Mouse (Mus musculus): ENCODE measurements at regions not wholly inside any gene's neighbourhood (a gene's known extent, or its start where the extent isn't known, plus 50 kb on each side); places are given as distances from the start of the nearest gene placed in this dataset.

DNA sequence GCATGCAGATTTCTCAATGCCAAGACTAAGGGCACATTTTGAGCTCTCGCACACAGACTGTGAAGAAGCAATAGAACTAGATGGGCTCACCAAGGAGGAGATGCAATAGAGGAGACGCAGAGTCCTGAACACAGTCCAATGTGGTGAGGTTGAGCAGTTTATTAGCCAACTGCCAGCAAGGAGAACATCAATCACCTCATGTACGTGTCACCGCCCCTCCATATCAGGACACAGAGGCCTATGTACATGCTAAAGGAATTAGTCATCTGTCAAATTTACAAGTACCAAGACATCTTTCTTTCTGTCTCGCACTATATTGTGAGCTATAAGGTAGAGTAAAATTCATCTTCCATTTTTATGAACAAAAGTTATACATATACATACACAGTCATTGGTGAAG is 1228.9 kb downstream of the Gsdmc2 start:
- TF ChIP-seq TBP (IDR thresholded peaks at IDR 0.05; ENCODE audit: low read depth, low read length) (no peak), MYB (IDR thresholded peaks at IDR 0.05; ENCODE audit: low read depth, low read length) (no peak), ZKSCAN1 (IDR thresholded peaks at IDR 0.05; ENCODE audit: low read depth, low read length) (no peak)
- Histone ChIP-seq H3K4me3 (ENCODE audit: control insufficient read depth in 1 of 2, insufficient read depth in 1 of 2, low read depth in 2 of 2, low read length in 2 of 2) (no peak overlapping the region), H3K9ac (ENCODE audit: control insufficient read depth, low read depth, low read length, poor library complexity, severe bottlenecking) (no peak overlapping the region), H3K36me3 (ENCODE audit: control insufficient read depth in 1 of 2, insufficient read depth in 2 of 2, low read length in 2 of 2) (no peaks in the 10 kb centered on the region), H3K9me3 (replicated peaks; ENCODE audit: insufficient read depth, low read length) (no peaks in the 10 kb centered on the region), H3K27me3 (ENCODE audit: control insufficient read depth in 1 of 2, insufficient read depth in 2 of 2, low read length in 2 of 2) (no peaks in the 10 kb centered on the region), H3K79me2 (ENCODE audit: control insufficient read depth, insufficient read depth, low read length, poor library complexity) (no peaks in the 10 kb centered on the region), H3K27ac (ENCODE audit: control insufficient read depth, low read depth, low read length) (no peak overlapping the region), H3K4me1 (ENCODE audit: control insufficient read depth in 1 of 2, insufficient read depth in 2 of 2, low read length in 2 of 2) (no peaks in the 10 kb centered on the region)
- DNase-seq (ENCODE audit: low read depth, low spot score), result no peak

DNA sequence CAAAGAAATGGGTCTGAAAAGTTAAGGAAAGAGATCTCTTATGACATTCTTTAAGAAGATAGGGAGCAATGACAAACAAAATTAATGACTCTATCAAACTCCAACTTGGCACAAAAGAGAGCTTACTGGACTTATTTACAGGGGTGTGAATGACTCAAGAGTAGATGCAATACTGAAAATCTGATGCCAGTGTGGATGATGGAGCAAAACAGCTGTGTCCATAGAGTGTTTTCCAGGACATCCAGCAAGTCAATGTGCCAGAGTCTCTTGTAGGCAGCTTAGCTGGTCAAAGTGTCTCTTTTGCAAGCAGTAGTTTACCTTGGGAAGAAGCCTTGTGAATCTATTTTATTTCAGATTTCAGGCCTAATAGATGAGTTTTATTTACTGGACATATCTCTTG is 1248.2 kb downstream of the Gsdmc2 start:
- Histone ChIP-seq H3K9ac (ENCODE audit: control insufficient read depth, low read depth, low read length, poor library complexity, severe bottlenecking) (no peak overlapping the region), H3K4me1 (ENCODE audit: control insufficient read depth in 1 of 2, insufficient read depth in 2 of 2, low read length in 2 of 2) (no peaks in the 10 kb centered on the region), H3K9me3 (replicated peaks; ENCODE audit: insufficient read depth, low read length) (no peaks in the 10 kb centered on the region), H3K36me3 (ENCODE audit: control insufficient read depth in 1 of 2, insufficient read depth in 2 of 2, low read length in 2 of 2) (no peaks in the 10 kb centered on the region), H3K4me3 (ENCODE audit: control insufficient read depth in 1 of 2, insufficient read depth in 1 of 2, low read depth in 2 of 2, low read length in 2 of 2) (no peak overlapping the region), H3K79me2 (ENCODE audit: control insufficient read depth, insufficient read depth, low read length, poor library complexity) (no peaks in the 10 kb centered on the region), H3K27ac (ENCODE audit: control insufficient read depth, low read depth, low read length) (no peak overlapping the region), H3K27me3 (ENCODE audit: control insufficient read depth in 1 of 2, insufficient read depth in 2 of 2, low read length in 2 of 2) (no peaks in the 10 kb centered on the region)
- DNase-seq (ENCODE audit: low read depth, low spot score), result no peak
- TF ChIP-seq ELF1 (IDR thresholded peaks at IDR 0.05; ENCODE audit: low read depth, low read length) (no peak), SMC3 (IDR thresholded peaks at IDR 0.05; ENCODE audit: low read depth, low read length) (no peak), CTCF (IDR thresholded peaks at IDR 0.05 in 2 of 3, conservative IDR thresholded peaks at IDR 0.05 in 1 of 3; ENCODE audit: control insufficient read depth in 1 of 3, insufficient read depth in 1 of 3, low read depth in 2 of 3, low read length in 3 of 3, poor library complexity in 1 of 3, severe bottlenecking in 1 of 3) (no peak), MAX (IDR thresholded peaks at IDR 0.05; ENCODE audit: low read length) (no peak), MAZ (IDR thresholded peaks at IDR 0.05; ENCODE audit: low read depth, low read length) (no peak), HCFC1 (IDR thresholded peaks at IDR 0.05; ENCODE audit: low read depth, low read length) (no peak), MAFK (IDR thresholded peaks at IDR 0.05; ENCODE audit: borderline replicate concordance, low read depth, low read length) (no peak), ZMIZ1 (IDR thresholded peaks at IDR 0.05; ENCODE audit: low read depth, low read length) (no peak), USF1 (IDR thresholded peaks at IDR 0.05; ENCODE audit: low read depth, low read length) (no peak), TCF12 (IDR thresholded peaks at IDR 0.05; ENCODE audit: low read depth, low read length) (no peak), NRF1 (IDR thresholded peaks at IDR 0.05; ENCODE audit: insufficient read depth, low read depth, low read length, poor library complexity, severe bottlenecking) (no peak), POLR2A (IDR thresholded peaks at IDR 0.05; ENCODE audit: control insufficient read depth in 1 of 2, insufficient read depth in 1 of 2, low read depth in 1 of 2, low read length in 2 of 2, poor library complexity in 1 of 2) (no peak)

DNA sequence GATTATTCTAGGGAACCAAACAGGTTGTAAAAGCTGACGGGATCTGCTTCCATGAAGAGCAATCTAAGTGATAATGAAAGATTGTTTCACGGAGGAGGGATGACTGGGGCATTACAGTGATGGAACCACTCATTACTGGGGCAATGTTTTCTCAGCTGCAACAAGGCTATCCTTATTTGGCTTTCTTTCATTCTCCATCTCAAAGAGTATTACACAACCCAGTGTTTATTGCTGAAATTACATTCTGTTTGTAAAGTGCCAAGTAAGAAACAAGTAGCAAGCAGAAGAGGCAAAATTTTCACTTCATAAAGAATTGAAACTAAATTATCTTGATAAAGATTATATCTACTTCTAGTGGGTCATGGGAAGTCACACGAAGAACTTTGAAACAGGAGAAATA is 1256.4 kb downstream of the Gsdmc2 start:
- Histone ChIP-seq H3K9ac (ENCODE audit: control insufficient read depth, low read depth, low read length, poor library complexity, severe bottlenecking) (no peak overlapping the region), H3K4me3 (ENCODE audit: control insufficient read depth in 1 of 2, insufficient read depth in 1 of 2, low read depth in 2 of 2, low read length in 2 of 2) (no peak overlapping the region), H3K9me3 (replicated peaks; ENCODE audit: insufficient read depth, low read length) (no peaks in the 10 kb centered on the region), H3K79me2 (ENCODE audit: control insufficient read depth, insufficient read depth, low read length, poor library complexity) (no peaks in the 10 kb centered on the region), H3K36me3 (ENCODE audit: control insufficient read depth in 1 of 2, insufficient read depth in 2 of 2, low read length in 2 of 2) (no peaks in the 10 kb centered on the region), H3K4me1 (ENCODE audit: control insufficient read depth in 1 of 2, insufficient read depth in 2 of 2, low read length in 2 of 2) (no peaks in the 10 kb centered on the region), H3K27ac (ENCODE audit: control insufficient read depth, low read depth, low read length) (no peak overlapping the region), H3K27me3 (ENCODE audit: control insufficient read depth in 1 of 2, insufficient read depth in 2 of 2, low read length in 2 of 2) (no peaks in the 10 kb centered on the region; a peak in 1 of 4 replicates)
- DNase-seq (ENCODE audit: low read depth, low spot score), result no peak
- TF ChIP-seq GATA1 (IDR thresholded peaks at IDR 0.05; ENCODE audit: low read depth, low read length) (no peak), NRF1 (IDR thresholded peaks at IDR 0.05; ENCODE audit: insufficient read depth, low read depth, low read length, poor library complexity, severe bottlenecking) (no peak), ETS1 (IDR thresholded peaks at IDR 0.05; ENCODE audit: low read depth, low read length) (no peak), MAZ (IDR thresholded peaks at IDR 0.05; ENCODE audit: low read depth, low read length) (no peak), POLR2A (IDR thresholded peaks at IDR 0.05; ENCODE audit: control insufficient read depth in 1 of 2, insufficient read depth in 1 of 2, low read depth in 1 of 2, low read length in 2 of 2, poor library complexity in 1 of 2) (no peak), MYC (IDR thresholded peaks at IDR 0.05; ENCODE audit: low read depth, low read length) (no peak), RAD21 (IDR thresholded peaks at IDR 0.05; ENCODE audit: low read depth, low read length) (no peak), BHLHE40 (IDR thresholded peaks at IDR 0.05; ENCODE audit: borderline replicate concordance, low read depth, low read length) (no peak), ZMIZ1 (IDR thresholded peaks at IDR 0.05; ENCODE audit: low read depth, low read length) (no peak), USF2 (IDR thresholded peaks at IDR 0.05; ENCODE audit: borderline replicate concordance in 1 of 2, insufficient read depth in 1 of 2, low read depth in 1 of 2, low read length in 2 of 2) (no peak), ZKSCAN1 (IDR thresholded peaks at IDR 0.05; ENCODE audit: low read depth, low read length) (no peak), JUND (IDR thresholded peaks at IDR 0.05; ENCODE audit: low read depth, low read length) (no peak), NELFE (IDR thresholded peaks at IDR 0.05; ENCODE audit: low read depth, low read length) (no peak), SIN3A (IDR thresholded peaks at IDR 0.05; ENCODE audit: low read length) (no peak), MXI1 (IDR thresholded peaks at IDR 0.05; ENCODE audit: low read depth, low read length) (no peak), EP300 (IDR thresholded peaks at IDR 0.05; ENCODE audit: low read depth in 1 of 2, low read length in 2 of 2) (no peak), E2F4 (IDR thresholded peaks at IDR 0.05; ENCODE audit: borderline replicate concordance, low read depth, low read length) (no peak), MAX (IDR thresholded peaks at IDR 0.05; ENCODE audit: low read length) (no peak)
